Mouse (Mus musculus): ENCODE data around the gene Hist1h2bk.

- TF ChIP-seq POLR2A (IDR thresholded peaks at IDR 0.05; ENCODE audit: borderline replicate concordance, extremely low read depth, low read depth, low read length) (no peak), CTCF (IDR thresholded peaks at IDR 0.05; ENCODE audit: insufficient read depth, low read length) (peak; percentile 23; the same call in 1 of the 2 replicates)
Measured at GRCm38 (mm10) chr13:22030493-22030892, 5.2 kb upstream of the Hist1h2bk start.
